Mouse (Mus musculus): ENCODE measurements around the gene Mlxip. TPM values are rescaled to one million over a fixed set of nuclear protein-coding genes. Genes with fewer than 3 reads are reported as not detected.

The Mlxip gene
- polyA plus RNA-seq, 1 experiment from 2014 or later = 17.8 TPM

- Histone ChIP-seq H3K27ac (ENCODE audit: low read depth, low read length) (no peak overlapping the region), H3K36me3 (ENCODE audit: control insufficient read depth, insufficient read depth) (no peaks in the 10 kb centered on the region), H3K27me3 (replicated peaks; ENCODE audit: control insufficient read depth, insufficient read depth, low read length) (no peaks in the 10 kb centered on the region), H3K4me2 (replicated peaks; ENCODE audit: low read depth) (peak overlapping the region; percentile 57), H3K9ac (ENCODE audit: low read depth, low read length) (0 out of 2 replicates have a peak overlapping the region, but pooled peaks have one; percentile 40), H3K9me3 (ENCODE audit: control insufficient read depth) (no peaks in the 10 kb centered on the region), H3K4me3 (ENCODE audit: low read depth, low read length) (peak overlapping the region; percentile 21), H3K4me1 (replicated peaks; ENCODE audit: control insufficient read depth, insufficient read depth, low read length) (peaks cover 3% of the 10 kb centered on the region; the same call in 1 of the 2 replicates)
- no peak for ATAC-seq
- no peak for TF ChIP-seq CTCF (IDR thresholded peaks at IDR 0.05; ENCODE audit: low read depth)
- WGBS = 20% methylated on average over 5 of the region's 5 CpGs
These were observed 3.2 kb upstream of the Mlxip start for GRCm38 (mm10) chr5:123391442-123391809.

- no peak for TF ChIP-seq CTCF (IDR thresholded peaks at IDR 0.05; ENCODE audit: low read depth)
- 25% methylated on average over 5 of the region's 5 CpGs for WGBS
- H3K4me2 ChIP-seq (replicated peaks; ENCODE audit: low read depth) = peak overlapping the region; percentile 84
- peaks cover 9% of the 10 kb centered on the region; the same call in 1 of the 2 replicates for H3K4me1 ChIP-seq (replicated peaks; ENCODE audit: control insufficient read depth, insufficient read depth, low read length)
- H3K27me3 ChIP-seq (replicated peaks; ENCODE audit: control insufficient read depth, insufficient read depth, low read length) = no peaks in the 10 kb centered on the region
- H3K4me3 ChIP-seq (ENCODE audit: low read depth, low read length) = peak overlapping the region; percentile 95
- ATAC-seq = no peak
- H3K27ac ChIP-seq (ENCODE audit: low read depth, low read length) = peak overlapping the region; percentile 74; the same call in 1 of the 2 replicates
- H3K9ac ChIP-seq (ENCODE audit: low read depth, low read length) = 0 out of 2 replicates have a peak overlapping the region, but pooled peaks have one; percentile 84
- H3K9me3 ChIP-seq (ENCODE audit: control insufficient read depth) = no peaks in the 10 kb centered on the region
- no peaks in the 10 kb centered on the region for H3K36me3 ChIP-seq (ENCODE audit: control insufficient read depth, insufficient read depth)
These were observed 754 bp upstream of the Mlxip start for GRCm38 (mm10) chr5:123393786-123394302.

GRCm38 (mm10) chr5:123394957-123395881 is 621 bp downstream of the Mlxip start:
- Histone ChIP-seq H3K36me3 (ENCODE audit: control insufficient read depth, insufficient read depth) (no peaks in the 10 kb centered on the region), H3K4me1 (replicated peaks; ENCODE audit: control insufficient read depth, insufficient read depth, low read length) (peaks cover 9% of the 10 kb centered on the region; the same call in 1 of the 2 replicates), H3K9me3 (ENCODE audit: control insufficient read depth) (no peaks in the 10 kb centered on the region), H3K27ac (ENCODE audit: low read depth, low read length) (peak overlapping the region; percentile 74), H3K9ac (ENCODE audit: low read depth, low read length) (peak overlapping the region; percentile 84), H3K27me3 (replicated peaks; ENCODE audit: control insufficient read depth, insufficient read depth, low read length) (no peaks in the 10 kb centered on the region), H3K4me3 (ENCODE audit: low read depth, low read length) (peak overlapping the region; percentile 95), H3K4me2 (replicated peaks; ENCODE audit: low read depth) (peak overlapping the region; percentile 84)
- peak; percentile 16 for ATAC-seq
- WGBS = under 1% methylated on average over 65 of the region's 65 CpGs
- TF ChIP-seq CTCF (IDR thresholded peaks at IDR 0.05; ENCODE audit: low read depth) = peak; percentile 30; the same call in 1 of the 2 replicates

DNA sequence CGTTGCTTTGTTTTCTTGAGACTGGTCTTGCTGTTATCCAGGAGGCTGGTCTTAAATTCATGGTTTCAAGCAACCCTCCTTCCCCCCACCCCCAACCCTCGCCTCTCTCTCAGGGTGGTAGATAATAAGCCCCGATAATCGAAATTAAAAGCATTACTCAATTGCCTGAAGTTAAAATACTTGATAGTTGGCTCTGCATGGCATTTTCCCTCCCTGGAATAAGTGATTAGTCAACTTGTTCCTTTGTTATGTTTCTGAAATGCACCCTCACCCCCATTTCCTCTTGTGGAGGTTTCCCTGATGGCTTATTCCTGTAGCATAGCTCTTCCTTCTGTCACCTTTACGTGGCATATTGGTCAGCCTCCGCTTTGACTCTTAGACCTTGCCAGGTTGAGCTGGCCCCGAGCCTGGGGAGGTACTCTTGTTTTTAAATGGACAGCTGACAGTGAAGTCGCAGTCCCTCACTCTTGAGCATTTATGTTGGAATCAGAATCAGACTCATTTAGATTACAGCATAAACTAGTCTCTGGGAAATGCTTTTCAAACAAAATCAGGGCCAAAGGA is 2.4 kb downstream of the Mlxip start:
- H3K9ac ChIP-seq (ENCODE audit: low read depth, low read length) = peak overlapping the region; percentile 84; the same call in 1 of the 2 replicates
- peaks cover 9% of the 10 kb centered on the region; the same call in 1 of the 2 replicates for H3K4me1 ChIP-seq (replicated peaks; ENCODE audit: control insufficient read depth, insufficient read depth, low read length)
- peak overlapping the region; percentile 95 for H3K4me3 ChIP-seq (ENCODE audit: low read depth, low read length)
- H3K27ac ChIP-seq (ENCODE audit: low read depth, low read length) = peak overlapping the region; percentile 22
- H3K4me2 ChIP-seq (replicated peaks; ENCODE audit: low read depth) = peak overlapping the region; percentile 84
- TF ChIP-seq CTCF (IDR thresholded peaks at IDR 0.05; ENCODE audit: low read depth) = no peak
- H3K27me3 ChIP-seq (replicated peaks; ENCODE audit: control insufficient read depth, insufficient read depth, low read length) = no peaks in the 10 kb centered on the region
- WGBS = 46% methylated on average over 8 of the region's 8 CpGs
- H3K9me3 ChIP-seq (ENCODE audit: control insufficient read depth) = no peaks in the 10 kb centered on the region
- H3K36me3 ChIP-seq (ENCODE audit: control insufficient read depth, insufficient read depth) = no peaks in the 10 kb centered on the region
- no peak for ATAC-seq

GRCm38 (mm10) chr5:123397786-123398185 is 3.2 kb downstream of the Mlxip start:
- H3K27ac ChIP-seq (ENCODE audit: low read depth, low read length) = peak overlapping the region; percentile 22; the same call in 1 of the 2 replicates
- TF ChIP-seq CTCF (IDR thresholded peaks at IDR 0.05; ENCODE audit: low read depth) = no peak
- 63% methylated on average over 11 of the region's 11 CpGs for WGBS
- H3K4me3 ChIP-seq (ENCODE audit: low read depth, low read length) = peak overlapping the region; percentile 95
- H3K9me3 ChIP-seq (ENCODE audit: control insufficient read depth) = no peaks in the 10 kb centered on the region
- H3K4me1 ChIP-seq (replicated peaks; ENCODE audit: control insufficient read depth, insufficient read depth, low read length) = peaks cover 9% of the 10 kb centered on the region; the same call in 1 of the 2 replicates
- H3K27me3 ChIP-seq (replicated peaks; ENCODE audit: control insufficient read depth, insufficient read depth, low read length) = no peaks in the 10 kb centered on the region
- H3K36me3 ChIP-seq (ENCODE audit: control insufficient read depth, insufficient read depth) = no peaks in the 10 kb centered on the region
- peak overlapping the region; percentile 84 for H3K4me2 ChIP-seq (replicated peaks; ENCODE audit: low read depth)
- ATAC-seq = no peak
- H3K9ac ChIP-seq (ENCODE audit: low read depth, low read length) = peak overlapping the region; percentile 26; the same call in 1 of the 2 replicates

Measured in intestine, postnatal 0 days (tissue).